In genomic region chr1:152084638-152085345, GRCm38 (mm10) we compare ENCODE assay signal across 7 mouse cellular contexts. TPM values are rescaled to one million over a fixed set of nuclear protein-coding genes. Genes with fewer than 3 reads are reported as not detected.
DNase-seq lines count a peak whose midpoint lies in the region; ATAC-seq and TF ChIP-seq lines count a peak whose summit lies in the region.

No protein-coding gene starts in this region.

- peak overlapping the region; percentile 39 for H3K4me3 ChIP-seq in cerebellum, adult 2 months (replicated peaks; ENCODE audit: insufficient read depth, low read depth, low read length)
- peak overlapping the region; percentile 22 for H3K4me3 ChIP-seq in liver, embryonic 15.5 days (replicated peaks)
- H3K4me3 ChIP-seq in neural tube, embryonic 13.5 days: peak overlapping the region; percentile 1; the same call in 1 of the 2 replicates

- peaks cover 20% of the 10 kb centered on the region for H3K4me1 ChIP-seq in cerebellum, adult 2 months (ENCODE audit: control insufficient read depth, insufficient read depth, low read length)
- H3K4me1 ChIP-seq in liver, embryonic 15.5 days (replicated peaks): peaks cover 15% of the 10 kb centered on the region; the same call in 1 of the 2 replicates
- H3K4me1 ChIP-seq in neural tube, embryonic 13.5 days (replicated peaks): peaks cover 78% of the 10 kb centered on the region

- H3K9ac ChIP-seq in liver, embryonic 15.5 days: no peak overlapping the region
- no peak overlapping the region for H3K9ac ChIP-seq in neural tube, embryonic 13.5 days

- WGBS in cerebellum, adult 2 months: 12% methylated on average over 15 of the region's 15 CpGs
- WGBS in liver, embryonic 15.5 days (ENCODE audit: insufficient replicate concordance): 14% methylated on average over 15 of the region's 15 CpGs
- WGBS in neural tube, embryonic 13.5 days: 22% methylated on average over 15 of the region's 15 CpGs

- no peaks in the 10 kb centered on the region for H3K27me3 ChIP-seq in cerebellum, adult 2 months (ENCODE audit: control insufficient read depth, insufficient read depth, low read length)
- H3K27me3 ChIP-seq in liver, embryonic 15.5 days: peaks cover 38% of the 10 kb centered on the region
- no peaks in the 10 kb centered on the region for H3K27me3 ChIP-seq in neural tube, embryonic 13.5 days

- DNase-seq in MN1 (ENCODE audit: low spot score): peak; percentile 49
- peak; percentile 82 to 89 for DNase-seq in cerebellum, adult 2 months
- DNase-seq in gastrocnemius, postnatal 25 days: peak; percentile 72
- peak; percentile 79 for DNase-seq in induced T-regulatory cell, adult 2 months (ENCODE audit: low read depth)
- DNase-seq in left cerebral cortex, adult 9 months (ENCODE audit: low spot score in 2 of 2): no peak

- H3K36me3 ChIP-seq in liver, embryonic 15.5 days (replicated peaks): no peaks in the 10 kb centered on the region
- H3K36me3 ChIP-seq in neural tube, embryonic 13.5 days: no peaks in the 10 kb centered on the region

- peak overlapping the region; percentile 44 for H3K4me2 ChIP-seq in liver, embryonic 15.5 days
- peak overlapping the region; percentile 37 for H3K4me2 ChIP-seq in neural tube, embryonic 13.5 days

- H3K9me3 ChIP-seq in liver, embryonic 15.5 days (replicated peaks): no peaks in the 10 kb centered on the region
- H3K9me3 ChIP-seq in neural tube, embryonic 13.5 days: no peaks in the 10 kb centered on the region

- no peak for ATAC-seq in liver, embryonic 15.5 days (ENCODE audit: insufficient read depth)
- no peak for ATAC-seq in neural tube, embryonic 13.5 days (ENCODE audit: low read depth)

- TF ChIP-seq CTCF in cerebellum, adult 2 months (IDR thresholded peaks at IDR 0.05; ENCODE audit: borderline replicate concordance, insufficient read depth, low read depth, low read length): no peak

- H3K27ac ChIP-seq in cerebellum, adult 2 months (ENCODE audit: insufficient read depth, low read length): peak overlapping the region; percentile 87
- no peak overlapping the region for H3K27ac ChIP-seq in liver, embryonic 15.5 days (replicated peaks)
- no peak overlapping the region for H3K27ac ChIP-seq in neural tube, embryonic 13.5 days (replicated peaks)

- TF ChIP-seq POLR2A in cerebellum, adult 2 months (IDR thresholded peaks at IDR 0.05; ENCODE audit: borderline replicate concordance, insufficient read depth, low read length): no peak

RNA-seq across cellular contexts. Expression of gene 1700025G04Rik, which starts 5.1 kb away (rescaled TPM):
- polyA plus RNA-seq in cerebellum, adult 2 months (2012; rRNA removed): 27.9 and 29.8 TPM in 2 replicates
- 10 to 100 TPM; 61.5 to 64.0 TPM for total RNA-seq in gastrocnemius, postnatal 25 days (2021)
- 2.3 and 3.6 TPM in 2 replicates for polyA plus RNA-seq in liver, embryonic 15.5 days (2015; fragmentation: Nextera tagmentation; extraction: Ambion mirVana)
- 45.1 and 46.6 TPM in 2 replicates for polyA plus RNA-seq in neural tube, embryonic 13.5 days (2015; fragmentation: Nextera tagmentation; extraction: Ambion mirVana)

Comparison
In these comparisons a context has a peak if more than half of its experiments do, and no peak if none do; other contexts are left out.
1. DNase-seq: peak in MN1 (single experiment), cerebellum, adult 2 months (2 of 2), gastrocnemius, postnatal 25 days (single experiment) and induced T-regulatory cell, adult 2 months (single experiment); none in left cerebral cortex, adult 9 months (0 of 2).
2. Peak in every context shown above with its lines, with median percentiles within 50 percentile points of each other: H3K4me3 ChIP-seq.